Mouse (Mus musculus): ENCODE results near the gene Hoxc4.

DNA sequence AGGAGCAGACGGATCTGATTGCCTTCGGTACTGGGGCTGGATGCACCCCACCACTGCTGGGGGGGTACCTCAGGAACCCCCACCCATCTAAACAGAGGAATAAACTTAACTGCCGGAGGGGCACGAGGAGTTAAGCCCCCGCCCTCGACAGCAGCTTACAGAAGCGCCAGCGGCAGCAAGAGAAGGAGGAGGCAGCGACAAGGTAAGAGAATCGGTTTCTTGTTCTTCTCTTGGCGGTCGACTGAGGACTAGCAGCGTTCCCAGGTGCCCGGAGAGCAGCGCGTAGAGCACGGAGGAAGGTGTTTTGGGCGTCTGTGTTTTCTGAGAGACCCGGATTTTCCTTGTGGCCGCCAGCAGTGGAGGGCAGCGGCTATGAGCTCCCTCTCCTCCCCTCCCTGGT lies 46.5 kb upstream of the Hoxc4 start:
- no peak for TF ChIP-seq GATA1 (IDR thresholded peaks at IDR 0.05; ENCODE audit: borderline replicate concordance, low read length)
- no peak for TF ChIP-seq CTCF (IDR thresholded peaks at IDR 0.05; ENCODE audit: low read depth, low read length)

Data from G1E (cell line).